Mouse (Mus musculus): ENCODE results near the gene Gstp3. TPM values are rescaled to one million over a fixed set of nuclear protein-coding genes. Genes with fewer than 3 reads are reported as not detected.
"Not testable (repeated sequence)": the region's sequence is repeated elsewhere in the genome, so short reads cannot be mapped to it uniquely, and the experiment has no call there.

Gene Gstp3
- polyA plus RNA-seq, 1 experiment from 2014 or later: not detected

DNA sequence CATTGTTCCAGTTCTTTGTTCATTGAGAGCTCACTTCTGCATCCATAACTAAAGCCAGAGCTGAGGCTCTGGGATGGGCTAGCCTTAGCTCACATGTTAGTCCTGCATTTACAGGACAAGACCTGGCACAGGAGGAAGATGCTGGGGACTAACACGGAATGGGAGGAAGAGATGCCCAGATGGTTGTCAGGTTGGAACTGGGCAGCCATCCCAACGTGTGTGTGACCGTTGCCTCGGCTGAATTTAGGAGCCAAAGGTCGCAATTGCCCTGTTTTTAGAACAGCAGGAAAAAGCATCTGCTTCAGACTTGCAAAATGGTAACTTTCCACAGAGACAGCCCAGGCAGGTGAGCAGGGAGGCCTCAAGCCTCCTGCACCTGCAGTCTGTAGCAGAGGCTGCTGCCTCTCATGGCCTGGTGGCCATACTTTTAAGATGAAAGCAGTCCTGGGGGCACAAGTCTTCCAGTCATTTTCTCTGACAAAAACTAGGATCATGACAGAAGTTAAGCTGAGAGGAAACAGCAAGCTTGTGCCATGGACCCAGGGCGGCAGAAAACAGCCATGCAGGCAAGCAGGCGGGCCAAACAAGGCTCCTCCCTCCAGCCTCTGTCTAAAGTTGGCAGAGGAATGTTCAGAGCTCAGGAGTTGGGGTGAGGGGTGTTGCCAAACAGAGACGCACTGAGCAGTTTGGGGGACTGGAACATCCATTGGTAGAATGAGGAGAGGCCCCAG lies 4.0 kb downstream of the Gstp3 start:
- Histone ChIP-seq H3K9me3 (replicated peaks) (no peaks in the 10 kb centered on the region), H3K4me3 (no peak overlapping the region), H3K36me3 (no peaks in the 10 kb centered on the region), H3K27ac (no peak overlapping the region), H3K4me1 (no peaks in the 10 kb centered on the region), H3K27me3 (ENCODE audit: low read depth, poor library complexity, severe bottlenecking) (no peaks in the 10 kb centered on the region)
- 72% methylated on average over 8 of the region's 8 CpGs for WGBS
- DNase-seq (ENCODE audit: low spot score): no peak

DNA sequence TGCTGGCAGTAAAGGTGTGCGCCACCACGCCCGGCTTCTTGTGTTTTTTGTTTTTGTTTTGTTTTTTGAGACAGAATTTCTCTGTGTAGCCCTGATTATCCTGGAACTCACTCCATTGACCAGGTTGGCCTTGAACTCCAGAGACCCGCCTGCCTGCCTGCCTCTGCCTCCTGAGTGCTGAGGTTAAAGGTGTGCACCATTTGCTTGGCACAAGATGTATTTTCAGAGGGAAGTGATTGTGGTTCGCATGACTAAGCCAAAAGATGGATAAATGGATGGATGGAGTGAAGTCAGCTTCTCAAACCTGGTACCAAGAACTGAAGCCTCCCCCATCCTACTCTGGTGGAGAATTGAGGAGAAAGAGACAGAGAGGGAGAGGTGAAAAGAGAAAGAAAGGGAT lies 4.8 kb downstream of the Gstp3 start:
- no peaks in the 10 kb centered on the region for H3K36me3 ChIP-seq
- WGBS: 88% methylated on average over 5 of the region's 5 CpGs
- no peaks in the 10 kb centered on the region for H3K4me1 ChIP-seq

DNA sequence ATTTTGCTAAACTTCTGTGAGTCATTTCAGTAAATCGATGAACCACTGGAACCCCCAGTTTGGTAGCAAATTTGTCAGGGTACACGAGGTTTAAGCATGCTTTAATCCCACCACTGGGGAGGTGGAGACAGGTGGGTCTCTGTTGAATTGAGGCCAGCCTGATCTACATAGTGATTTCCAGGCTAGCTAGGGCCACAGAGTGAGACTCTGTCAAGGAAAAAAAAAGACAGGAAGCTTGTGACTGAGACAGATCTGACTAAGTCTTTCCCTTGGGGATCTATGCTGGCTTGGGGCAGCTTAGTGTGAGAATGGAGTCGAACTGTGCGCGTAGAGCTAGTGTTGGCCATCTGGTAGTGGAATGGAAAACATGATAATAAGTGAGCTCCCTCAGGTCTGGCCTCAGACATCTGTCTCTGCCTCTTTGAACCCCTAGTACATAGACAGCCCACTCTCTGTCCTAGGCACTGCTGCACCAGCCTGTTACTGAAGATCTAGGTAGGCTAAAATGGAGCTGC lies 6.8 kb downstream of the Gstp3 start:
- Histone ChIP-seq H3K4me3 (no peak overlapping the region), H3K27me3 (ENCODE audit: low read depth, poor library complexity, severe bottlenecking) (no peaks in the 10 kb centered on the region), H3K4me1 (no peaks in the 10 kb centered on the region), H3K27ac (no peak overlapping the region), H3K36me3 (no peaks in the 10 kb centered on the region), H3K9me3 (replicated peaks) (no peaks in the 10 kb centered on the region)
- 86% methylated on average over 5 of the region's 5 CpGs for WGBS
- no peak for DNase-seq (ENCODE audit: low spot score)

More for the DNA sequence above, 4.8 kb downstream of the Gstp3 start:
- DNase-seq (ENCODE audit: low spot score): no peak
- H3K27ac ChIP-seq: no peak overlapping the region
- no peaks in the 10 kb centered on the region for H3K27me3 ChIP-seq (ENCODE audit: low read depth, poor library complexity, severe bottlenecking)
- H3K9me3 ChIP-seq (replicated peaks): no peaks in the 10 kb centered on the region
- H3K4me3 ChIP-seq: no peak overlapping the region

GRCm38 (mm10) chr19:4051741-4052515 lies 7.4 kb downstream of the Gstp3 start:
- 55% methylated on average over 10 of the region's 10 CpGs for WGBS
- peak; percentile 85 for DNase-seq (ENCODE audit: low spot score)
- Histone ChIP-seq H3K27ac (no peak overlapping the region), H3K4me3 (no peak overlapping the region), H3K36me3 (no peaks in the 10 kb centered on the region), H3K9me3 (replicated peaks) (no peaks in the 10 kb centered on the region), H3K27me3 (ENCODE audit: low read depth, poor library complexity, severe bottlenecking) (no peaks in the 10 kb centered on the region), H3K4me1 (no peaks in the 10 kb centered on the region)

DNA sequence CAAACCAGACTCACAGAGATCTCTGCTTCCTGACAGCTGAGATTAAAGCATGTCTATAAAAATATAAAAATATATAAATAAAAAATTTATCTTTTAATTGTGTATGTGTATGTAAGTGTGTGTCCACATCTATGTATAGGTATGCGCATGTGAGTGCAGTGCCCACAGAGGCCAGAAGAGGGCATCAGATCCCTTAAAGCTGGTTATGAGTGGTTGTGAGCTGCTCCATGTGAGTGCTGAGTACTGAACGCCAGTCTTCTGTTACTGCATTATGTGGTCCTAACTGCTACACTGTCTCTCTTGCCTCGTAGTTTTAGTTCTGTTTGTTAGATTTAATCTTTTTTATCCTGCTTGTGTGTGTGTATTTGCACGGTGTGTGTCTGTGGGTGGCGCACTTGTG lies 8.4 kb downstream of the Gstp3 start:
- 0 out of 2 replicates have a peak, but pooled peaks cover 2% of the 10 kb centered on the region for H3K4me1 ChIP-seq
- H3K4me3 ChIP-seq: no peak overlapping the region
- no peaks in the 10 kb centered on the region for H3K27me3 ChIP-seq (ENCODE audit: low read depth, poor library complexity, severe bottlenecking)
- H3K27ac ChIP-seq: no peak overlapping the region
- H3K36me3 ChIP-seq: no peaks in the 10 kb centered on the region
- DNase-seq (ENCODE audit: low spot score): no peak
- H3K9me3 ChIP-seq (replicated peaks): no peaks in the 10 kb centered on the region
- 96% methylated on average over 5 of the region's 5 CpGs for WGBS

DNA sequence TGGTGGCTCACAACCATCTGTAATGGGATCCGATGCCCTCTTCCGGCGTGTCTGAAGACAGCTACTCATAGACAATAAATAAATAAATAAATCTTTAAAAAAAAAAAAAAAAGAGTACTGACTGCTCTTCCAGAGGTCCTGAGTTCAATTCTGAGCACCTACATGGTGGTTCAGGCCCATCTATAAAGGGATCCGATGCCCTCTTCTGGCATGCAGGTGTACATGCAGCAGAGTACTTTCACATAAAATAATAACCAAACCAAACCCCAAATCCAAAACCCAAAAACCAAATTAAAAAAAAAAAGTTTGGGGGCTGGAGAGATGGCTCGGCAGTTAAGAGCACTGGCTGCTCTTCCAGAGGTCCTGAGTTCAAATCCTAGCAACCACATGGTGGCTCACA lies 10.3 kb downstream of the Gstp3 start:
- not testable (repeated sequence) for H3K9me3 ChIP-seq (replicated peaks); H3K27ac ChIP-seq; H3K4me3 ChIP-seq; DNase-seq (ENCODE audit: low spot score); H3K27me3 ChIP-seq (ENCODE audit: low read depth, poor library complexity, severe bottlenecking); H3K4me1 ChIP-seq; H3K36me3 ChIP-seq
- WGBS: 80% methylated on average over 5 of the region's 5 CpGs

DNA sequence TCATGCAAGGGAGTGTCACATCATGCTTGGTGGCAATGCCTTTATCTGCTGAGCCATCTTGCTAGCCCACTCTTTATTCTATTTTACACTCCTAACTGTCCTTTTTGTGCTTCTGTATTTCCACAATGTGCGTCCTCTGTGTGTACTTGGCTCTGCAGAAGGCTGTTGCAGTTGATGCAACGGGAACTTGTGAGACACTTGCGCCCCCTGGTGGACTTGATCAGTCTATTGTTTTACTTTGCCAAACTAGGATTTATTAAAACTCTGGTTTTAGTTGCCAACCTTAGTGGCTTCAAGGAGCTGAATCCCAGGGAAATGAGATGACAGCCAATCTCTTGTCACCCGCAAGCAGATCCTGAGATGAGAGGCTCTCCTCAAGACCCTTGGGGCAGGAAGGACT lies 11.5 kb downstream of the Gstp3 start:
- Histone ChIP-seq H3K4me1 (0 out of 2 replicates have a peak, but pooled peaks cover 4% of the 10 kb centered on the region), H3K27ac (no peak overlapping the region), H3K36me3 (no peaks in the 10 kb centered on the region), H3K27me3 (ENCODE audit: low read depth, poor library complexity, severe bottlenecking) (no peaks in the 10 kb centered on the region), H3K4me3 (no peak overlapping the region), H3K9me3 (replicated peaks) (no peaks in the 10 kb centered on the region)
- peak; percentile 86 for DNase-seq (ENCODE audit: low spot score)
- whole genome bisulfite sequencing: 25% methylated on average over 4 of the region's 4 CpGs

DNA sequence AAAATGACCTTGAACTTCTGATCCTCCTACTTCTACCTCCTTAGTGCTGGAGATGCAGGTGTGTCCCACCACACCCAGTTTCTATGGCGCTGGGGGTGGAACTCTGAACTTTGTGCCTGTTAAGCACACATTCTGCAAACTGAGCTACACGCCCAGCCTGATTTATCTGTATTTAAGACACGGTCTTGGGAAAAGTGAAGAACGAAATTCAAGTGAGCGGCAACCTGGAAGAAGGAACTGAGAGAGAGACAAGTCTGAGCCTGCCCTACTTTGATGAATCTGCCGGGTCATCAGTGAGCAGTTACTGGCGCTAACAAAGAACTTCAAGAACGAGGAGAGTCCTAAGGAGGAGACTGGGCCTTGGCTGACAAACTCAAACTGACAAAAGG lies 12.5 kb downstream of the Gstp3 start:
- Histone ChIP-seq H3K4me3 (no peak overlapping the region), H3K9me3 (replicated peaks) (no peaks in the 10 kb centered on the region), H3K27me3 (ENCODE audit: low read depth, poor library complexity, severe bottlenecking) (no peaks in the 10 kb centered on the region), H3K27ac (no peak overlapping the region), H3K36me3 (no peaks in the 10 kb centered on the region), H3K4me1 (0 out of 2 replicates have a peak, but pooled peaks cover 7% of the 10 kb centered on the region)
- WGBS: 82% methylated on average over 8 of the region's 8 CpGs
- DNase-seq (ENCODE audit: low spot score): no peak

DNA sequence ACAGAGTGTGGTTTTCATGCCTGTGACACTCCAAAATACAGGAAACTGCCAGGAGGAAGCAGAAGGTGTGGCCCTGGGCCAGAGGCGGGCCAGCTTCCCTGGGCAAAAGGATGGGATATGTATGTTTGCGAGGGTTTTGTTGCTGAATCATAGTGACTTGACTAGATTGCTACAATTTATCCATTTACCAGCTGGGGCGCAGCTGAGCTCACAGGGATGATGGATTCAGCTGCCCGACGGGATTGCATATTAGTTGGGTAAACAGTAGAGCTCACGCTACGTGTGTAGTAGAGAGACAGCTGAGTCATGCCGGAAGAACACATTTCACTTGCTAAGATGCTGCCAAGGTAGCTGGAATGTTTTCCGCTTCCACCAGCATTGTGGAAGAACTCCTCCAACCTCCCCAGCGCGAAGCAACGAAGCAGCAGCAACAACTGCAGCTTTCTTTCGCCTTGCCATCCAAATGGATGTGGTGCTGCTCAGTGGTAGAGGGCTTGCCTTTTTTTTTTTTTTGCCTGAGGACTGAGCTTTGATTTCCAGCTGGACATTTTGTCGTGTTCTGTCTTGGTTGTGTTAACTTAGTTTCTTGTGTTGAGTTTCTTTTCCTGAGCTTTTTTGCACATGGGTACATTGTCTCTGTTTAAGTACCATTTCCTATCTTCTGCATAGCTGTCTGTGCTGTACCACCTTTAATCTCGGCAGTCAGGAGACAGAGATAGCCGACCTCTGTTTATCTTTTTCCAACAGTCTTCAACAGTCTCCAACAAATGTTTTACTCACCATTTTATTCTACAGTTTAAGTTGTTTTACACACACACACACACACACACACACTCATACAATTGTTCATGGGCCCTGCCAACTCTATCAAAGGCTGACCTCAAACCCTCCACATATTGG lies 13.2 kb downstream of the Gstp3 start, which contains the start of gene Gstp2:
Gene Gstp2, minus strand, starts transcription at position 58 of the 900 bp plus-strand sequence.
- Histone ChIP-seq H3K4me1 (0 out of 2 replicates have a peak, but pooled peaks cover 7% of the 10 kb centered on the region), H3K4me3 (no peak within 1 kb of the TSS), H3K9me3 (replicated peaks) (no peaks in the 10 kb centered on the region), H3K27me3 (ENCODE audit: low read depth, poor library complexity, severe bottlenecking) (no peaks in the 10 kb centered on the region), H3K27ac (no peak within 1 kb of the TSS), H3K36me3 (no peaks in the 10 kb centered on the region)
- DNase-seq (ENCODE audit: low spot score): no peak
- 63% methylated on average over 16 of the region's 16 CpGs for WGBS

DNA sequence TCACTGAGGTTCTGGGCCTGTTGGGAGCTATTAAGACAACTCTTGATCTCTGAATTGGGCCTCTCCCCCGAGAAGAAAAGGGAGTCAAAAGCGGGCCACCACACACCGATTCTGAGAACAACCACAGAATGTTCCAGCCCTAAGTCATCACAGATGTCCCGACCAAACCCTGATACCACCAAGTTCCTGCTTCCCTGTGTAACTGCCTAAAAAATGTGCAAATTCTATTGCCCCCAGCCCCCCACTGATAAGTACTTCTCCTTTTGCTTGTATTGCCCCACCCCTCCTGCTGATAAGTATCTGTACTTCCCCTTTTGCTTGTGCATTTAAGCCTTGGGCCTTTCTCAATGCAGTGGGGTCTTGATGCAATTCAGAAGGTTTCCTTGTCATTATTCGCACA lies 15.3 kb downstream of the Gstp3 start:
- not testable (repeated sequence) for DNase-seq (ENCODE audit: low spot score)

GRCm38 (mm10) chr19:4042124-4042523 lies 17.2 kb downstream of the Gstp3 start:
- Histone ChIP-seq H3K9me3 (replicated peaks) (no peaks in the 10 kb centered on the region), H3K4me3 (no peak overlapping the region), H3K27me3 (ENCODE audit: low read depth, poor library complexity, severe bottlenecking) (no peaks in the 10 kb centered on the region), H3K27ac (no peak overlapping the region), H3K4me1 (peaks cover 19% of the 10 kb centered on the region), H3K36me3 (no peaks in the 10 kb centered on the region)
- WGBS: 80% methylated on average over 14 of the region's 14 CpGs
- no peak for DNase-seq (ENCODE audit: low spot score)

More for the DNA sequence above, 15.3 kb downstream of the Gstp3 start:
- H3K4me1 ChIP-seq; H3K36me3 ChIP-seq; H3K27ac ChIP-seq; H3K9me3 ChIP-seq (replicated peaks); H3K4me3 ChIP-seq; H3K27me3 ChIP-seq (ENCODE audit: low read depth, poor library complexity, severe bottlenecking): not testable (repeated sequence)
- 90% methylated on average over 5 of the region's 5 CpGs for WGBS

DNA sequence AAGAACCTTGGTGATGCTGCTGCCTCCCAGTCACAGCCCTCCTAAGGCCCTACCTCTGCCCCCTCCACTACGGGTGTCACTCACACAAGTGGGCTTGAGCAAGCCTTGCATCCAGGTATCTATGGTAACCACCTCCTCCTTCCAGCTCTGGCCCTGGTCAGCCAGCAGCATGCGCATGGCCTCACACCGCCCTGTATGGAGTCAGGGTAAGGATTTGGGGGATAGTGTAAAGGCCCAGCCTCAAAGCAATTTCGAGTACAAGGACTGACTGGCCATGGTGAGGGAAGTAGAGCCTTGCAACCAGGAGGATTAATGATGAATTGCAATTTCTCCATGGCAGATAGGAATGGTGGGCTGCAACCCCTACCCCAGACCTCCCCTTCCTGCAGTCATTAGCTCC lies 17.9 kb downstream of the Gstp3 start:
- H3K27me3 ChIP-seq (ENCODE audit: low read depth, poor library complexity, severe bottlenecking); H3K36me3 ChIP-seq; H3K27ac ChIP-seq; H3K9me3 ChIP-seq (replicated peaks); DNase-seq (ENCODE audit: low spot score); H3K4me3 ChIP-seq: not testable (repeated sequence)
- H3K4me1 ChIP-seq: peaks cover 23% of the 10 kb centered on the region
- WGBS: 84% methylated on average over 4 of the region's 4 CpGs
